Mouse (Mus musculus): Measurements from ENCODE around the gene Cops6.

Gene Cops6

DNA sequence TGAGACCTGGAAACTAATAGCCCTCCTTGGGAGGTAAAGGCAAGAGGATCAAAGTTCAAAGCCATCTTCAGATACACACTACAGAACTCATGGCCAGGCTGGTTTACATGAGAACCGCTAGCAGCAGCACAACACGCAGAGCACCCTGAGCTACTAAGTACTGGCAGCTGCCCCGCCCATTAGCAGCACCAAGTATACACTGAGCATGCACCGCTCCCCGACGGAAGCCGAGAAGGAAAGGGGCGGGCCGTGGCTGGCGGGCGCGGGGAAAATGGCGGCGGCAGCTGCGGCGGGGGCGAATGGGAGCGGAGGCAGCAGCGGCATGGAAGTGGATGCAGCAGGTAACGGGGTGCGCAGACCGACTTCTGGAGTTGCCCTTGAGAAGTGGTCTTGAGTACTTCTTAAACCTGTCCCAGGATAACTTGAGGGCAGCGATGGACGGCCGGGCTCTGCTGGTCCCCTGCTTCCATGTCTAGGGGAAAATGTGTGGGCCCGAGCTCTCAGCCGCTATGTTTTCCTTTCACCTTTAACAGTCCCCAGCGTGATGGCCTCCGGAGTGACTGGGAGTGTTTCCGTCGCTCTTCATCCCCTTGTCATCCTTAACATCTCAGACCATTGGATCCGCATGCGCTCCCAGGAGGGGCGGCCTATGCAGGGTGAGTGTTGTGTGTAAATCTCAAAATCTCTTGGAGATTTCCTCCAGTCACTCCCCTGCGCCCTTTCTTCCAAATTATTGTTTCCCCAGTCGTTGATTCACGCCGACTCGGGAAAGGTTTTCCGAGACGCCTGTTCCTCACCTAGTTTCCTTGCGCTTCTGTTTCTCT lies at the start of gene Cops6:
Cops6 (plus strand) TSS at position 230 of the 824 bp plus-strand sequence.
- peak; percentile 94 for DNase-seq

DNA sequence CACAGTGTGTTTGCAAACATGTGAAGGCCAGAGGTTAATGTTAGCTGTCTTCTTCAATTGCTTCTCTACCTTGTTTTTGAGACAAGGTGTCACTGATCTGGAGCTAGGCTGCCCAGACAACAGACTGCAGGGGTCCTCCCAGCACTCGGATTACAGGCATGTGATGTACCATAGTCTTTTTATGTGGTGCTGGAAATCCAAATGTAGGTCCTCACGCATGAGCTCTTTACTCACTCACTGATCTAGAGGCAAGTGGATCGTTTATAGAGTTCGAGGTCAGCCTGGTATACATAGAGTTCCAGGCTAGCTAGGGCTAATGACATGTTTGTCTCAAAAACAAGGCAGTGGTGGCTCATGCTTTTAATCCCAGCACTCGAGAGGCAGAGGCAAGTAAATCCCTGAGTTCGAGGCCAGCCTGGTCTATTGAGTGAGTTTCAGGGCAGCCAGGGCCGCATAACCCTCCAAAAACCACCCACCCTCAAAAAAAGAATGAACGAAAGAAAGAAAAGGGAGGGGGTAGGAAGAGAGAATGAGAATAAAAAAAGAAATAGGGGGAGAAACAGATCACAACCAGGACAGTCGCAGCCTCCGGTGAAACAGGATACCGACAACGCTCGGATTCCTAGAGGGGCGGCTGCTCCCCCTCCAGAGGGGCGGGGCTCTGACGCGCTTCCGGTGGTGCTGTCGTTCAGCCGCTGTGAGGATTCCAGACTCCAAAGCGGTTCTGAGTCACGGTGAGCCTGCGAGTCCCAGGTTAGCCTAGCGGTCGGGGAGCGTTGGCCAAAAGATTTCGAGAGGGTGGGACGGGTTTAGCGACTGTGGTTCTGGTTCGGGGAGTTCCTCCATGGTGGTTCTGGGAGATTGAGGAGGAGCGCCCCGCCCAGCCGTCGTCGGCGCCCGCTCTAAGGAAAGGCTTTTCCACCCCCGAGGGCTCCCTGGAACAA lies 44.3 kb upstream of the Cops6 start, which contains the start of gene Zscan21:
Zscan21 (plus strand) TSS at position 649 of the 944 bp plus-strand sequence.
- peak; percentile 93 for DNase-seq

DNA sequence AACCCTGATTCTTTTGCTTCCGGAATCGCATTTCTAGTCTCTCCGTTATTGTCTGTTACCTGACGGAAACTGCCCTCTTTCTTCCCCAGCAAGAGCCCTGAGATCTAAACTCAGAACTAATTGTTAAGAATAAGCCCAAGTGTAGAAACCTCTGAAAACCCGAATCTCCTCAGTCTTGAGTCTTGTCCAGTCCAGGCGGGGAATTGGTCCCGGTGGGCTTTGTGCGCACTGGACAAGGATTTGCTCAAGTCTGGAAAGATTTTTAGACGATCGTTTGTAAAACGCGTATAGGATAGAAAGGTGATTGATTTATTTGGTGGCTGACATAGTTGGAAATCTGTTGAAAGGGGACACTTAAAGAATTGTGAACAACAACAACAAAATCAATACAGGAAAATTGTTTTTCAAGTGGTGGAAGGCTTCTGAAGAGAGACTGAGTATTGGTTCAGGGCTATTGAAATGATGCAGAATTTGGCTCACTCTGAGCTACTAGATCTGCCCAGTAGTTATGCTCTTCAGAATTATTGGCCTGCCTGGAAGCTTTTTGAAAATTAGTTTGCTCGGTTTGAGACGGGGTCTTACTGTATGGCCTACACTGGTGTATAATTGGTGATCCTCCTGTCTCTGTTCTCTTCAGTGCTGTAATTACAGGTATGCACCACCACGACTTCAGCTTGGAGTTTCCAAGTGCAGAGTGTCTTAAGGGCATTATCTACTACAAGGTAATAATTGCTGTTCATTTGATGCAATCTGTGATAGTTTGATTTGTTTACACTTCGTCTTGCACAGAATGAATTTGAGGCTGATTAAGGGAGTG lies 43.5 kb upstream of the Cops6 start:
- no peak for DNase-seq

DNA sequence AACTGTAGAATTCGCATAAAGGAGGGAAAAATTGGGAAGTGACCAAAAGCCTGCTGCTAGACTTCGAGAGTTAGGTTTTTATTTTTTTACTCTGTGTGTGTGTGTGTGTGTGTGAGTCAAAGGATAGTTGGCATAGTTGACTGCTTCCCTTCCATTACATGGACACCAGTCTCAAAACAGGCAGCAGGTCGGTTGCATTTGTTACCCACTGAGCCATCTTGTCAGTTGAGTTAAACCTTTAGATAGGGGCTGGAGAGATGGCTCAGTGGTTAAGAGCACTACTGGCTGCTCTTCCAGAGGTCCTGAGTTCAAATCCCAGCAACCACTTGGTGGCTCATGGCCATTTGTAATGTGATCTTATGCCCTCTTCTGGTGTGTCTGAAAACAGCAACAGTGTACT lies 42.8 kb upstream of the Cops6 start:
- DNase-seq, result no peak

DNA sequence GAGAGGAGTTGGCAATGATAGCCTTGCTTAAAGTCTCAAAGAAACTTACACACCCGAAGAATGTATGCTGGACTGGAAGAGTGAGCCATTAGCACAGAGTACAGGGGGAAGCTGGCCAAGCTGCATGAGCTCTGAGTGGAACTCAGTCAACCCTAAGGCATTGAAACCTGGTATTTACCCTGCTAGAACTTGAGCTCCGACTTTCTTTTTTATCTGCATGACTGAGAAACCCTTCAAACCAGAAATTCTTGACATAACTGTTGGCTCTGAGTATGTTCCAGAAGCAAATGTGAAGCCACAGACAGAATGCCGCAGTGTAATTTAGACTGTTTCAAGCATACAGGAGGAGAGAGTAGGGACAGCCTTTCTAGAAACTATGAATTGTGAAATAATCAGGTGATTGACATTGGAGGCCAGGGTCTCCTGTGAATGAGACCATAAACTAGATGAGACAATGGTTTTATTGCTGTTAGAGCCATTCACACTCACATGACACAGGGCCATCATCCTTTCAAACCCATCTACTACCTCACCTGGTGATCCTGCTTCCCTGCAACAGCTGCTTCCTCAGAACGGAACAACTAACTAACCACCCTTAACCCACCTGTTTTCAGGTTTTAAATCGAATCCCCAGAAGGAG lies 28.3 kb upstream of the Cops6 start:
- no peak for DNase-seq

DNA sequence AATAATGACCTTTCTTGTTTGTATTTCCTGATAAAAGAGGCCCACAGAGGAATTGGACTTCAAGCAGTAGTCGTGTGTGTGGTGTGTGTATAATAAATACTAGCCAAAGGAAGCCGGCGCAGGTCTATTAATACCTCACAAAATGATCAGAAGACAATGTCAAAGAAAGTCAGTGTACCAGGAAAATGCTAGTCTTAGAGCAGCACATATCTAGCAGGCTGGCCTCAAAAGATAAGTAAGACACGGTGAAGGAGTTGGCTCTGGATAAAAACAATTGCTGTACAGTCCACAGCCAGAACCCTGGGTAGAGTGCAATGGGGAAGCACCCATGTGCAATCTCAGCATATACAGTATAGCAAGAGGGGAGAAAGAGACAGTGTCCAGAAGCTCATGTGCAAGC lies 23.6 kb upstream of the Cops6 start:
- no peak for DNase-seq

DNA sequence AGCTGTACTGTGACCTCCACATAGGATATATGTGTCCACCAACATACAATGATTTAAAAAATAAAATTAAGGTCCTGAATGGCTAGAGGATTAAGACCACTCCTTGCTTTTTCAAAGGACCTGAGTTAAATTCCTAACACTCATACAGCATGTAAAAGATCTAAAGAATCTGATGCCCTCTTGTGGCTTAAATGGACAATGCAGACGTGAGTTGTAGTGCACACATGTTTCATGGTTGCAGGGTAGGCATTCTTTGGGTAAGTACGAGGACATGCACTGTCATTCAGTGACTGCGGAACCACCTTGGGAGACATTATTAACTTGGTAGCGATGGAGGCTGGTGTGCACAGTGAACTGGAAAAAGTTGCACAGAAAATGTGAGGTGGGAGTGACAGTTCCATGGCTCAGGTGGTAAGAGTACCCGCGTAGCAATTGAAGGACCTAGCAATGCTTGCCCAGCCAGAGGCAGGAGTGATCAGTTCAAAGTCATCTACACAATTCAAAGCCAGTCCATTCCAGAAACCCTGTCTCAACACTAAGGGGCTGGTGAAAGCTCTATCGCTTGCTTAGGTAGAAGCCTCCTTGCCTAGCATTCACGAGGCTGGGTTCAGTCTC lies 22.8 kb upstream of the Cops6 start:
- peak; percentile 35 for DNase-seq

DNA sequence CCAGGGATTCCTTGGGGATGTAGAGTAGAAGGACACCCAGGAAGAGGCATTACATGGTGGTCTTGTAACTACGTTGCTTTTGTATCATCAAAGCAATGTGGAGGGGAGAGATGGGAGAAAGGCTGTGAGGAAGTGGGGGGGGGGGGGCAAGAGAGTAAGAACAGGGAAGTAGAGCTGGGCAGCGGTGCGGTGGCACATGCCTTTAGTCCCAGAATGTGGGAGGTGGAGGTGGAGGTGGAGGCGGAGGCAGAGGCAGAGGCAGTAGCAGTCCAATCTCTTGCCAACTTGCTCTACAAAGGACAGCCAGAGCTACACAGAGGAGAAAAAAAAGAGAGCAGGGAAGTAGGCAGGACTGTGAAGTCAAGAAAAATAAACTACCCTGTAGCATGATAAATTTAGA lies 22.3 kb upstream of the Cops6 start:
- DNase-seq, result no peak

DNA sequence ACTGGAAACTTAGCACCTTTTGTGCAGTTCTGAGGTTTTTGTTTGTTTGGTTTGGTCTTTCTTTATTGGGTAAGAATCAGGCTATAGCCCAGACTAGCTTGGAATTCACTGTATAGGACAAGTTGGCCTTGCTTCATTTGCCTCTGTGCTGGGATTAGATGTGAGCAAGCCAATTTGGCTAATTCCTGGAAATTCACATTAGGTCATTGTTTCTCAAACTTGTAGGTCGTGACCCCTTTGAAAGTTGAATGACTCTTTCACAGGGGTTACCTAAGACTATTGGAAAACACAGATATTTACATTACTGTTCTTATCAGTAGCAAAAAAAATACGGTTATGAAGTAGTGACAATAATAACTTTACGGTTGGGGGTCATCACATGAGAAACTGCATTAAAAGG lies 6.5 kb upstream of the Cops6 start:
- no peak for DNase-seq

DNA sequence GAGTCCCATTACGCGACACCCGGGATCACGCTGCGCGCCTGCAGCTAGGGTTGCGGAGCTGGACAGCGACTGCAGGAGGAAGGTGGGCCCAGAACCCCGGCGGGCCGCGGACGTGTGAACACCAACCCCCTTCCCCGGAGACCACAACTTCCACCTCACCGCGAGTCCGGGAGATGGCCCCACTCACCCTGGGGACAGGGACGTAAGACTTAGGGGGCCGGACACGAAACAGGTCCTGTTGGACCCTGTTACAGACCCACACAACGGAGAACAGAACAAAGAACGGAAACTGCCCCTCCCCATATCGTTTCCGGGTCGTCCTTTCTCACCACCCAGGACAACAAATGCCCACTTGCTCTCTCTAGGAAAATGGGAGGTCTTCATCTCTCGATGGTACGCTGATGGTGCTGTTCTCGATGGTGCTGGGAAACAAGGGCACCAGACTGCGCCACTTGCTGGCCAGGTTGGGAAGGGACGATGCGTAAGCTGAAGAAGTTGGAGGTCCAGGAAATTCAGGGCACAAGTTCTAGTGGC lies 5.4 kb upstream of the Cops6 start, which contains the start of gene Zfp113:
Zfp113 (minus strand) TSS at position 302 of the 534 bp plus-strand sequence.
- peak; percentile 87 for DNase-seq

DNA sequence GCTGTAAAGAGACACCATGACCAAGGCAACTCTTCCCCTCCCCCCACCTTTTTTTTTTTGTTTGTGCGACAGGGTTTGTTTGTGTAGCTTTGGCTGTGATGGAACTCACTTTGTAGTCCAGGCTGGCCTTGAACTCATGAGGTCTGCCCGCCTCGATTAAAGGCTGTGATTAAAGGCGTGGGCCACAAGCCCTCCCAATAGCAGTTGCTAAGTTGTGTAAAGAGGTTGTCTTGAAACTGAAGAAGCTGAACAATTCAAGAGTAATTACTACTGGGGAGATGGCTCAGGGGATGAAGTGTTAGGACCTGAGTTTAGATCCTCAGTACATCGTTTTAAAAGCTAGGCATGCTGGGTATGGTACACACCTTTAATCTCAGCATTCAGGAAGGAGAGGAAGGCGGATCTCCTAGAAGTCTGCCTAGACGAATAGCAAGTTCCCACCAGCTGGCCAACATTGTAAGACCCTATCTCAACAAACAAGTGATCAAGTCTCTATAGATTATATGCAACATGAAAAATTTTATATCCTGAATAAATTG lies 578 bp upstream of the Cops6 start:
- no peak for DNase-seq

DNA sequence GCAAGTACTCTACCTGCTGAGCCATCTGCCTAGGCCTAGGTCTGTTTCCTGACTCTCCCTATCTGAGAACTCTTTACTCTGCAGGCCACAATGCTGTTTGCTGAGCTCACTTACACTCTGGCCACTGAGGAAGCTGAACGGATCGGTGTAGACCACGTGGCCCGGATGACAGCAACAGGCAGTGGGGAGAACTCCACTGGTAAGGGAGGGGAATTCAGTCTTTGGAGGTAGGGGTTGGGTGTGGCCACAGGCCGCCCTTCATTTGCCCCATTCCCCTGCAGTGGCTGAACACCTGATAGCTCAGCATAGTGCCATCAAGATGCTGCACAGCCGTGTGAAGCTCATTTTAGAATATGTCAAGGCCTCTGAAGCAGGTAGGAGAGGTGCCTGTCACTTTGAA lies 2.2 kb downstream of the Cops6 start:
- DNase-seq, result no peak

DNA sequence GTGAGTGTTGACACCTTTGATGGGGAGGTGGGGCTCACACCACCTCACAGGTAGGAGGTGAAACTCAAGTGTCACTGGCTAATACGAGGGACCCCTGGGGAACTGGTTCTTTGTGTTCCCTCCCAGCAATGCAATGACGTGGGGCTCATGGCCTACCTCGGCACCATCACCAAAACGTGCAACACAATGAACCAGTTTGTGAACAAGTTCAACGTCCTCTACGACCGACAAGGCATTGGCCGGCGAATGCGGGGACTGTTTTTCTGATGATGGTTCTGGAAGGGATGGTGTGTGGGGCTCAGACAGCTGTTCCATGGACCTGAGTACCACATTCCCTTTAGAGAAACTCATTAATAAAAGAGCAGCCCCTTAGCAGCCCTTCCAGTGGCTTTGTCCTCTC lies 2.7 kb downstream of the Cops6 start:
- no peak for DNase-seq

DNA sequence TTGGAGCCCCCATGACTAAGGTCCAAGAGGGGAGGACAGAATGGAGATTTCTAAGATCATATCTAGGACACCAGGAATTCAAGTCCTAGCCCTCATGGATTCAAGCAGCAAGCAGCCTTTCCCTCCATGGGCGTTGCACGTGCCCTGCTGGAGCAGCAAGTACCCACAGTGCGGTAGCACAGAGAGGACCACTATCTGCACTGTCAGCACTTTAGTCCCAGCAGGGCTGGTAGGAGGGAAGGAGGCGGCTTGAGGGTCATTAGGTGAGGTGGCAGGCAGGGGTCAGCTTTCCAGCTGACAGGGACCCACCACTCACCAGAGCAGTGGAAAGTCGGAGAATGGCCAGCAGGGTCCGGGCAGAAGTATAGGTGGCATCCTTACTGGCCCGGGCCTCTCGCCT lies 4.7 kb downstream of the Cops6 start:
- DNase-seq, result no peak

DNA sequence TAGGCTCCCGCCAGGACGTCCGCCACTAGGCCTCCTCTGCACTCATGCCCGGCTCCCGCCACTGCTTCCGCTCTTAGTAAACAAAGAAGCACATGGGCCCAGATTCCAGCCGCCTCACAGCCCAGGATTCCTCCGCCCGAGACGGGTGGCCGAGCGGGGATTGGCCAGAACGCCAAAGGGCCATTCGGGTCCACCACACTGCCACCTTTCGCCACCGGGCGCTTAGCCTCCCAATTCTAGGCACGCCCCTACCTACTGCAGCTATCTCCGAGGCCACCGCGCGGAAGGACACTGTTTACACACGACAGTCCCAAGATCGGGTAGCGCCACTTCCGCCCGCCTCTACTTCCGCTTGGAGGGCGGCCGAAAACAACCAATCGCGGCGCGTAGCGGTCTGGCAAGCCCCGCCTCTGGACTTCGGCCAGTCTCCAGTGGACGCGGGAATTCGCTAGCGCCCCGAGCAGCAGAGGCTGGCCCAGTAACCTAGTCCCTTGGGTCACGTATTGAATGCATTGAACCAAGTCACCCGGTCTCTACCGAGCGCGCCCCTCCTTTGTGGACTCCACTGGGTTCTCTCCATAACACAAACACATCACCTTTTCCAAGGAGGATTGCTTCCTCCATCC lies 10.2 kb downstream of the Cops6 start:
- peak; percentile 98 for DNase-seq

DNA sequence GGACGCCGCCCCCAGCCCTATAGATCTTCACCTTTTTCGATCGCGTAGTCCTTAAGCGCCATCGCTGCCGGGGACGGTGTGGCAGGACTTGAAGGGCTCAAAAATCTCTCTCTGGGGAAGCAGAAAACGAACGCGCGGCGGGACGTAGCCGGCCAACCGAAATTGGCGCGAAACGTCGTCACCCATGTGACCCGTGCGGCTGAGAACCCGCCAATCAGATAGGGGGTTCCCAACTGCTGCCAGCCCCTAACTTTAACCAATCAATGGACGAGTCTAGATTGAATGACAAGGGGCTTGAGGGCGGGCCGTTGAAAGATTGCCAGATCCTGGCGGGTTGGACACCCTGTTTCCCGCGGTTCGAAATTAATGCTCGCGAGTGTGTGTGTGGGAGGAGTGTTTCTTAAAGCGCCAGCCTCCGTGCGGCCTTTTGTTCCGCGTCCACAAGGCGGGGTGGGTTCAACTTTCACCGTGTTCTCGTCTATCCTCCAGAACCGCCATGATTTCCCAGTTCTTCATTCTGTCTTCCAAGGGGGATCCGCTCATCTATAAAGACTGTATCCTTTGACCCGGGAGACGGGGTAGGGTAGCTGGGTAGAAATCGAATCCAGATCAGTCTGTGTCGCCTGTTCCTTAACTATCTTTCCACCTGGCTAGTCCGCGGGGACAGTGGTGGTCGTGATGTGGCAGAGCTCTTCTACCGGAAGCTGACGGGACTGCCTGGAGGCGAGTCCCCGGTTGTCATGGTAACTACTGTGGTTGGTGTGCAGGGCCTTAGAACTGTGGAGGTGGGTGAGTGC lies 11.0 kb downstream of the Cops6 start, which contains the start of the genes Ap4m1 and Mcm7:
Ap4m1 (plus strand) TSS at position 308 of the 797 bp plus-strand sequence.
Mcm7 (minus strand) TSS at position 728 of the 797 bp plus-strand sequence.
- DNase-seq, result peak; percentile 99

DNA sequence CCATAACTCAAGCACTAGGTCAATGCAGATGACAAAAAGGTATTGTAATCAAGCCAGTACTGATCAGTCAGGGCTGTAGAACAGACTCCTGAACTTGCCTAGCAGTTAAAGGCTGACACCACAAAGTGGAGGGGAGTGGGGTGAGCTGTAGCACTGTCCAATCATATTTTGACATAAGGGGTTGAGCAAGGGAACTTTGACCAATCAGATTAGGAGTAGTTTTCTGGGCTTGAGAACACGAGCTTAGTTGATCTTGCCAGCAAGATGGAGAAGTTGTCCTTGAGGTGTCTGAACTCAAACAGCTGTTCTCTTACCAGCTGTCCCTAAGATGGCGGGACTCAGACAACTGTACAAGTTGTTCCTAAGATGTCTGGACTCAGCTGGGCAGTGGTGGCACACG lies 12.3 kb downstream of the Cops6 start:
- DNase-seq, result no peak

DNA sequence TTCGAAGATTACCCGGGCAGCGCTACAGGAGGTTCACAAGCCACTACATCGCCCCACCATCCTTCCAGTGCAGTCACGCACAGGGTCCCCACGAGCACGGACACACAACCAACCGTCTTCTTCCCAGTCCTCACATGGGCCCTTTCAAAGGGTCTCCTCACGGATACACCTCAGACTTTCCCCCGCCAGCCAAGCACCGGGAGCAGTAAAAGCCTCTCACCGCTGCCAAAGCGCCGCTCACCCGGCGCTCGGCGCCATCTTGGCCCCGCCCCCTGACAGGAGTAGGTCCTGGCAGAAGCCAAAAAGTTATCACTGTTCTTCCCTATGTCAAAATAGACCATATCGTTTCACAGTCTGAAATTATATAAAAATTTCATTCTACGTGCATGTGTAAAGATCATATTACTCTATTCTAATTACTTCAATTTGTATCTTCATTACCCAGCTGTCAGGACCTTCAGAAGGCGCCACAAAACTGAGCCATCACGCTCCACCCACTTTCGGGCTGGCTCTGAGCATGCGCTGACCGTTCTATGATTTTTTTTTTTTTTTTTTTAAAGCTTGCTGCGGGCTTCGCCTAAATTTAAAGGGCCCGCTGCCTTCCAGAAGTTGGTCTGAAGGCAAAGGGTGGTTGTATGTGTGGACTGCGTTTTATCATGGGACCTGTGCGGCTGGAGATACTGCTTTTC lies 26.2 kb downstream of the Cops6 start, which contains the start of the genes Taf6 and Cnpy4:
Taf6 (minus strand) TSS at position 502 of the 689 bp plus-strand sequence.
Cnpy4 (plus strand) TSS at position 536 of the 689 bp plus-strand sequence.
- DNase-seq, result peak; percentile 86

All from kidney, adult 18-20 months (tissue).